Mouse (Mus musculus): ENCODE results near the gene Ly75. TPM values are rescaled to one million over a fixed set of nuclear protein-coding genes. Genes with fewer than 3 reads are reported as not detected.

Ly75 gene
- total RNA-seq, 4 experiments from 2014 or later, result 0.04 to 0.08 (median 0.05) TPM; not detected in 1

GRCm38 (mm10) chr2:60326948-60327347 lies 56.2 kb downstream of the Ly75 start:
- DNase-seq (ENCODE audit: low spot score in 2 of 2), result no peak

GRCm38 (mm10) chr2:60323411-60323810 lies 59.7 kb downstream of the Ly75 start:
- DNase-seq (ENCODE audit: low spot score in 2 of 2), result no peak

- DNase-seq (ENCODE audit: low spot score in 2 of 2), result no peak
Observed at GRCm38 (mm10) chr2:60322031-60322726, 60.9 kb downstream of the Ly75 start.

- no peak for DNase-seq (ENCODE audit: low spot score in 2 of 2)
Observed at GRCm38 (mm10) chr2:60303796-60304195, 79.3 kb downstream of the Ly75 start.

GRCm38 (mm10) chr2:60299323-60299722 lies 83.8 kb downstream of the Ly75 start:
- DNase-seq (ENCODE audit: low spot score in 2 of 2), result no peak

- DNase-seq (ENCODE audit: low spot score in 2 of 2), result no peak
Observed at GRCm38 (mm10) chr2:60298266-60298665, 84.8 kb downstream of the Ly75 start.

GRCm38 (mm10) chr2:60291381-60291780 lies 91.7 kb downstream of the Ly75 start:
- DNase-seq (ENCODE audit: low spot score in 2 of 2), result no peak

- no peak for DNase-seq (ENCODE audit: low spot score in 2 of 2)
Observed at GRCm38 (mm10) chr2:60289451-60289850, 93.7 kb downstream of the Ly75 start.

GRCm38 (mm10) chr2:60288606-60289005 lies 94.5 kb downstream of the Ly75 start:
- DNase-seq (ENCODE audit: low spot score in 2 of 2), result no peak

GRCm38 (mm10) chr2:60285107-60285617 lies 97.9 kb downstream of the Ly75 start:
- no peak for DNase-seq (ENCODE audit: low spot score in 2 of 2)

GRCm38 (mm10) chr2:60284467-60284821 lies 98.7 kb downstream of the Ly75 start, which contains the start of gene Cd302:
Gene Cd302, minus strand, starts transcription at chr2:60284488.
- no peak for DNase-seq (ENCODE audit: low spot score in 2 of 2)

- DNase-seq (ENCODE audit: low spot score in 2 of 2), result peak; percentile 37 to 53
Observed at GRCm38 (mm10) chr2:60283751-60284466, 99.2 kb downstream of the Ly75 start.

GRCm38 (mm10) chr2:60283208-60283750 lies 99.8 kb downstream of the Ly75 start:
- DNase-seq (ENCODE audit: low spot score in 2 of 2), result no peak

GRCm38 (mm10) chr2:60282625-60283024 lies 100.5 kb downstream of the Ly75 start:
- no peak for DNase-seq (ENCODE audit: low spot score in 2 of 2)

- DNase-seq (ENCODE audit: low spot score in 2 of 2), result no peak
Observed at GRCm38 (mm10) chr2:60278627-60279026, 104.5 kb downstream of the Ly75 start.

- no peak for DNase-seq (ENCODE audit: low spot score in 2 of 2)
Observed at GRCm38 (mm10) chr2:60269856-60270479, 113.1 kb downstream of the Ly75 start.

- DNase-seq (ENCODE audit: low spot score in 2 of 2), result no peak
Observed at GRCm38 (mm10) chr2:60267567-60267966, 115.5 kb downstream of the Ly75 start.

- no peak for DNase-seq (ENCODE audit: low spot score in 2 of 2)
Observed at GRCm38 (mm10) chr2:60260621-60261350, 122.3 kb downstream of the Ly75 start.

- DNase-seq (ENCODE audit: low spot score in 2 of 2), result no peak
Observed at GRCm38 (mm10) chr2:60259186-60259585, 123.9 kb downstream of the Ly75 start.

GRCm38 (mm10) chr2:60256751-60257150 lies 126.4 kb downstream of the Ly75 start:
- DNase-seq (ENCODE audit: low spot score in 2 of 2), result no peak

GRCm38 (mm10) chr2:60253506-60253905 lies 129.6 kb downstream of the Ly75 start:
- no peak for DNase-seq (ENCODE audit: low spot score in 2 of 2)

Measured in gastrocnemius, adult 8-10 months (tissue).